Mouse (Mus musculus) CD4-positive, CD25-positive, alpha-beta regulatory T cell, adult 4 months (primary cell): ENCODE measurements around the gene H2al1g. TPM values are rescaled to one million over a fixed set of nuclear protein-coding genes. Genes with fewer than 3 reads are reported as not detected.
"Not testable (repeated sequence)": the region's sequence is repeated elsewhere in the genome, so short reads cannot be mapped to it uniquely, and the experiment has no call there.

ENCODE experiments used
- ATAC-seq: one replicate; pipeline ENCODE4 v1.8.0; 2017
- polyA plus RNA-seq, 2 experiments: library from polyadenylated mRNA; unstranded; fragments of 100-300 nt; shearing (Covaris generic); gene quantifications; one replicate each; pipeline ENCODE4 v1.2.1; 2017

The H2al1g gene
- not detected for polyA plus RNA-seq

DNA sequence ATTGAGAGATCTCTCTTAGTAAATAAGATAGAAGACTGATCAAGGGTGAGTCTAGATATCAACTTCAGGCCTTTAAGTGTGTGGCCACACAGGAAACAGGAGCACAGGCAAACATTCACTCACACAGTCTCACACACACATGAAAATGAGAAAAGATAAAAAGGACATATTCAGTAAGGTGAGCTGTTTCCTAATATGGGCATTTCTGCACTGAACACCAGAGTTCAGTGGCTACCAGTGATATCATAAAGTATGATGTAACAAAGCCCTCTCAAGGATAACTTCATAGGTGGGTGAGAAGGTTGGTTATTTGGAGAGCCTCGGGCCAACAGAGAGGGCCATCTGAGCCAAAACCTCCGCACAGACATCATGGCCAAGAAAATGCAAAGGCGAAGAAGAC, at the start of gene H2al1g:
Gene H2al1g, plus strand, starts transcription at position 301 of the 400 bp plus-strand sequence.
- not testable (repeated sequence) for ATAC-seq

DNA sequence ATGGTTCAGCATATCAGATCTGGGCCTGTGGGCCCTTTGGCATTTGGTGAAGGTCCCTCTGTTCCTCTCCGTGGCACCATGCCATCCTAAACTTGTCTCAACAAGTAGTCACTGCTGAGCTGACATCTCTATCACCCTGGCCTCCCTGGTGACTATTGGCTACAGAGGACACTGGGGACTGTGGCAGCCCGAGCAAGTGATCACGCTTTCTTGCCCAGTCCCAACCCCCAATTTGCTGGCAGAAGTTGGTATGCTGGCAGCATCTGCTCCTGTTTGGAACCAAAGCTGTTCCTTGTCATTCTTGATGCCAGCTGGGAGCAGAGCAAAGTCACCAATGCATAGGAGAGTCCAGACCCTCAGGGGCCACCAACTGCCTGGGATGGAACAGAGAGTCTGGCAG, 49.0 kb upstream of the H2al1g start:
- no peak for ATAC-seq

DNA sequence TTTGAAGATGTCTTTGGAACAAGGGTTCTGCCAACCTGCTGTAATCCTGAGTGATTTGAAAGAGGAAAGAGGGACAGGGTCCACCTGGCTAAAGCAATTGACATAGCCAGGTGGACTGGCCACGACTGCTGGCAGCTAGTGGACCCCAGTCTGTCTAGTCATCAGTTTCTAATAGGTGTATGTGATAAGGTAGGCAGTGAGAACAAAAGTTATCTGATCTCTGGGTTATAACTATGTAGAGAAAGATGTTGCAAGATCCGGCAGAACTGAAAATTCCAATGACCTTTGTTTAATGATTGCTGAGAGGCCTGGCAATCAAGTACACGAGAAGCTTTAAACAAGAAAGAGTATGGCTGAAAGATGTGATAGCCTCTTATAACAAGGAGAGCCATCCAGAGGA, 44.9 kb upstream of the H2al1g start:
- no peak for ATAC-seq

DNA sequence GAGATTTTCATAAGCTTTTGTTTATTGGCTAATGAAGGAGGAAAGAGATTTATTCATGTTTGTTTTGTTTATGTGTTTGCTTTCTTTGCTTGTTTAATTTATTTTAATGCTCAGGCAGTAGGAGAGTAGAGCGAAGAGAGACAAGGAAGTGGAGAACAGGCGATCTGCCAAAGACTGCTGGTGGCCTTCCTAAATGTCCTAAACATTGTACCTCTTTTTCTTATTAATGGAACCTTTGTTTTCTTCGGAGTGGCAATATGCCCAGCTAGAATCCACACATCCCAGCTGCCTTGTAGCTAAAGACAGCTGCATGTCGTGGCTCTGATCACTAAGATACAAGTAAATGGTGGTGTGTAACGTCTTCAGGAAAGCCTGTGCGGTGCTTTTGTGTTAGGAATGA, 41.0 kb upstream of the H2al1g start:
- ATAC-seq: no peak

DNA sequence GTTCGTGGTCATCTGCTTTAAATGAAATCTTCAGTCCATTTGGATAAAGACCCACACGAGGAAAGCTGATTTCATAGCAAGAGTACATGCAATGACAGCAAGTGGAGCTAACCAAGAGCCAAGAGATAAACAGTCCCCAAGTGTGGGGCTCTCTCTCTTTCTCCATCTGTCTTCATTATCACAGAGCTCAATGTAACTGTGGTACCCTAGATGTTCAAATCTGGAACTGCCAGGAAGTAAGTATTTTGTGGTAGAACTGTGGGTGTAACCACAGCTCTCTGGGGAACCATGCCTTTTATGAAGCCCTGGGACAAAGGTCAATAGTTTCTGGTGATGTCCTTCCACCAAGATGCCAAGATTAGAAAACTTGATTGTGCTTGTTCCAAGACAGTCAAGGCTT, 37.3 kb upstream of the H2al1g start:
- ATAC-seq: no peak

DNA sequence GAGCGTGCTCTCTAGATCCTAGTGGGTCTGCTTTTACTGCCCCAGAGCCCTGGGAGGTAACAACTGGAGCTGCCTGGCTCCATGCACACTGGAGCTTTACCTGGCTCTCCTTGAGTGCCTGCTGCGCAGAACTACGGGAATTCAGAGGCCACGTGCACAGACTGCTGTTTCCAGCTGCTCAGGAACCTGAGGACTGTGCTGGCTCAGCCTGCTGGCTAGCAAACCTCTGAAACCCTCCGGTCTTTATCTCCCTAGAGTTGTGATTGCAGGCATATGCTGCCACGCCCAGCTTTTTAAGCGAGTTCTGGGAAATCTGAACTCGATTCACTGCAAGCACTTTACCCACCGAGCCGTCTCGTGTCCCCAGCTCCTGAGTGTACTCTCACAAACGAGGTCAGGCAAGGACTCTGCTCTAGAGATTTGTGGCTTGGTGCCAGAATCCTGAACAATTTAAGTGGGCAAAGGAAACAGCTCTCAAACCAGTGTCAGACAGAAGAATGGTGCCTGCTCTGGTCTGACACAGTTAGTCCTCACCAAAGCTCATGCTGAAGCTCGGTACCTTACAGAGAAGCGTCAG, 29.7 kb upstream of the H2al1g start:
- ATAC-seq: no peak

DNA sequence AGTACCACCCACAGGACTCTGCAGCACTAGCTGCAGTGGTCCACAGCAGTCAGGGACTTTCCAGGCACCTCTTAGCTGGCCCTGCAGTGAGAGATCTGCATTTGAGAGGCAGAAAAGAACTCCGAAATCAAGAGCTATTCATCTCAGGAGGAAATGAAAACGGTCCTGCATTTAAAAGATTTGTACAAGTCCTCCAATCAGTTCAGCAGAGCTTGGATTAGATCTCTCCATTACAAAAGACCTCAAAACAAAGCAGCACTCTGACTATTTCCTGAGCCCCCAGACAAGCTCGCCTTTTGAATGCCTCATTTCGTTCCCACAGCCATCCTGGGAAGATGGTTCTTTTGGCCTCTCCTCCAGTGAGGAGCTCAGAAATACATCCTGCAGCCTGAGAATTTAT, 28.8 kb upstream of the H2al1g start:
- ATAC-seq: no peak

DNA sequence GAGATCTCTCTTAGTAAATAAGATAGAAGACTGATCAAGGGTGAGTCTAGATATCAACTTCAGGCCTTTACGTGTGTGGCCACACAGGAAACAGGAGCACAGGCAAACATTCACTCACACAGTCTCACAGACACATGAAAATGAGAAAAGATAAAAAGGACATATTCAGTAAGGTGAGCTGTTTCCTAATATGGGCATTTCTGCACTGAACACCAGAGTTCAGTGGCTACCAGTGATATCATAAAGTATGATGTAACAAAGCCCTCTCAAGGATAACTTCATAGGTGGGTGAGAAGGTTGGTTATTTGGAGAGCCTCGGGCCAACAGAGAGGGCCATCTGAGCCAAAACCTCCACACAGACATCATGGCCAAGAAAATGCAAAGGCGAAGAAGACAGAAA, 19.1 kb upstream of the H2al1g start, which contains the start of gene H2al1a:
Gene H2al1a, plus strand, starts transcription at position 301 of the 400 bp plus-strand sequence.
- ATAC-seq: not testable (repeated sequence)

DNA sequence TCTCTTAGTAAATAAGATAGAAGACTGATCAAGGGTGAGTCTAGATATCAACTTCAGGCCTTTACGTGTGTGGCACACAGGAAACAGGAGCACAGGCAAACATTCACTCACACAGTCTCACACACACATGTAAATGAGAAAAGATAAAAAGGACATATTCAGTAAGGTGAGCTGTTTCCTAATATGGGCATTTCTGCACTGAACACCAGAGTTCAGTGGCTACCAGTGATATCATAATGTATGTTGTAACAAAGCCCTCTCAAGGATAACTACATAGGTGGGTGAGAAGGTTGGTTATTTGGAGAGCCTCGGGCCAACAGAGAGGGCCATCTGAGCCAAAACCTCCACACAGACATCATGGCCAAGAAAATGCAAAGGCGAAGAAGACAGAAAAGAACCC, 15.9 kb upstream of the H2al1g start, which contains the start of gene H2al1b:
Gene H2al1b, plus strand, starts transcription at position 301 of the 400 bp plus-strand sequence.
- not testable (repeated sequence) for ATAC-seq

DNA sequence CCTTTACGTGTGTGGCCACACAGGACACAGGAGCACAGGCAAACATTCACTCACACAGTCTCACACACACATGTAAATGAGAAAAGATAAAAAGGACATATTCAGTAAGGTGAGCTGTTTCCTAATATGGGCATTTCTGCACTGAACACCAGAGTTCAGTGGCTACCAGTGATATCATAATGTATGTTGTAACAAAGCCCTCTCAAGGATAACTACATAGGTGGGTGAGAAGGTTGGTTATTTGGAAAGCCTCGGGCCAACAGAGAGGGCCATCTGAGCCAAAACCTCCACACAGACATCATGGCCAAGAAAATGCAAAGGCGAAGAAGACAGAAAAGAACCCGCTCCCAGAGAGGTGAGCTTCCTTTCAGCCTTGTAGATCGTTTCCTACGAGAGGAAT, 12.7 kb upstream of the H2al1g start, which contains the start of gene H2al1c:
Gene H2al1c, plus strand, starts transcription at position 301 of the 400 bp plus-strand sequence.
- not testable (repeated sequence) for ATAC-seq

DNA sequence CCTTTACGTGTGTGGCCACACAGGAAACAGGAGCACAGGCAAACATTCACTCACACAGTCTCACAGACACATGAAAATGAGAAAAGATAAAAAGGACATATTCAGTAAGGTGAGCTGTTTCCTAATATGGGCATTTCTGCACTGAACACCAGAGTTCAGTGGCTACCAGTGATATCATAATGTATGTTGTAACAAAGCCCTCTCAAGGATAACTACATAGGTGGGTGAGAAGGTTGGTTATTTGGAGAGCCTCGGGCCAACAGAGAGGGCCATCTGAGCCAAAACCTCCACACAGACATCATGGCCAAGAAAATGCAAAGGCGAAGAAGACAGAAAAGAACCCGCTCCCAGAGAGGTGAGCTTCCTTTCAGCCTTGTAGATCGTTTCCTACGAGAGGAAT, 9.5 kb upstream of the H2al1g start, which contains the start of gene H2al1d:
Gene H2al1d, plus strand, starts transcription at position 301 of the 400 bp plus-strand sequence.
- ATAC-seq: not testable (repeated sequence)

DNA sequence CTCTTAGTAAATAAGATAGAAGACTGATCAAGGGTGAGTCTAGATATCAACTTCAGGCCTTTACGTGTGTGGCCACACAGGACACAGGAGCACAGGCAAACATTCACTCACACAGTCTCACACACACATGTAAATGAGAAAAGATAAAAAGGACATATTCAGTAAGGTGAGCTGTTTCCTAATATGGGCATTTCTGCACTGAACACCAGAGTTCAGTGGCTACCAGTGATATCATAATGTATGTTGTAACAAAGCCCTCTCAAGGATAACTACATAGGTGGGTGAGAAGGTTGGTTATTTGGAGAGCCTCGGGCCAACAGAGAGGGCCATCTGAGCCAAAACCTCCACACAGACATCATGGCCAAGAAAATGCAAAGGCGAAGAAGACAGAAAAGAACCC, 6.4 kb upstream of the H2al1g start, which contains the start of gene H2al1e:
Gene H2al1e, plus strand, starts transcription at position 301 of the 400 bp plus-strand sequence.
- ATAC-seq: not testable (repeated sequence)

DNA sequence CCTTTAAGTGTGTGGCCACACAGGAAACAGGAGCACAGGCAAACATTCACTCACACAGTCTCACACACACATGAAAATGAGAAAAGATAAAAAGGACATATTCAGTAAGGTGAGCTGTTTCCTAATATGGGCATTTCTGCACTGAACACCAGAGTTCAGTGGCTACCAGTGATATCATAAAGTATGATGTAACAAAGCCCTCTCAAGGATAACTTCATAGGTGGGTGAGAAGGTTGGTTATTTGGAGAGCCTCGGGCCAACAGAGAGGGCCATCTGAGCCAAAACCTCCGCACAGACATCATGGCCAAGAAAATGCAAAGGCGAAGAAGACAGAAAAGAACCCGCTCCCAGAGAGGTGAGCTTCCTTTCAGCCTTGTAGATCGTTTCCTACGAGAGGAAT, 3.2 kb upstream of the H2al1g start, which contains the start of gene H2al1f:
Gene H2al1f, plus strand, starts transcription at position 301 of the 400 bp plus-strand sequence.
- ATAC-seq: not testable (repeated sequence)

DNA sequence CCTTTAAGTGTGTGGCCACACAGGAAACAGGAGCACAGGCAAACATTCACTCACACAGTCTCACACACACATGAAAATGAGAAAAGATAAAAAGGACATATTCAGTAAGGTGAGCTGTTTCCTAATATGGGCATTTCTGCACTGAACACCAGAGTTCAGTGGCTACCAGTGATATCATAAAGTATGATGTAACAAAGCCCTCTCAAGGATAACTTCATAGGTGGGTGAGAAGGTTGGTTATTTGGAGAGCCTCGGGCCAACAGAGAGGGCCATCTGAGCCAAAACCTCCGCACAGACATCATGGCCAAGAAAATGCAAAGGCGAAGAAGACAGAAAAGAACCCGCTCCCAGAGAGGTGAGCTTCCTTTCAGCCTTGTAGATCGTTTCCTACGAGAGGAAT, 3.1 kb downstream of the H2al1g start, which contains the start of gene H2al1h:
Gene H2al1h, plus strand, starts transcription at position 301 of the 400 bp plus-strand sequence.
- ATAC-seq: not testable (repeated sequence)

DNA sequence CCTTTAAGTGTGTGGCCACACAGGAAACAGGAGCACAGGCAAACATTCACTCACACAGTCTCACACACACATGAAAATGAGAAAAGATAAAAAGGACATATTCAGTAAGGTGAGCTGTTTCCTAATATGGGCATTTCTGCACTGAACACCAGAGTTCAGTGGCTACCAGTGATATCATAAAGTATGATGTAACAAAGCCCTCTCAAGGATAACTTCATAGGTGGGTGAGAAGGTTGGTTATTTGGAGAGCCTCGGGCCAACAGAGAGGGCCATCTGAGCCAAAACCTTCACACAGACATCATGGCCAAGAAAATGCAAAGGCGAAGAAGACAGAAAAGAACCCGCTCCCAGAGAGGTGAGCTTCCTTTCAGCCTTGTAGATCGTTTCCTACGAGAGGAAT, 6.3 kb downstream of the H2al1g start, which contains the start of gene H2al1i:
Gene H2al1i, plus strand, starts transcription at position 301 of the 400 bp plus-strand sequence.
- not testable (repeated sequence) for ATAC-seq

DNA sequence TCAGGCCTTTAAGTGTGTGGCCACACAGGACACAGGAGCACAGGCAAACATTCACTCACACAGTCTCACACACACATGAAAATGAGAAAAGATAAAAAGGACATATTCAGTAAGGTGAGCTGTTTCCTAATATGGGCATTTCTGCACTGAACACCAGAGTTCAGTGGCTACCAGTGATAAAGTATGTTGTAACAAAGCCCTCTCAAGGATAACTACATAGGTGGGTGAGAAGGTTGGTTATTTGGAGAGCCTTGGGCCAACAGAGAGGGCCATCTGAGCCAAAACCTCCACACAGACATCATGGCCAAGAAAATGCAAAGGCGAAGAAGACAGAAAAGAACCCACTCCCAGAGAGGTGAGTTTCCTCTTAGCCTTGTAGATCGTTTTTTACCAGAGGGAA, 9.5 kb downstream of the H2al1g start, which contains the start of gene H2al1j:
Gene H2al1j, plus strand, starts transcription at position 301 of the 400 bp plus-strand sequence.
- ATAC-seq: not testable (repeated sequence)

DNA sequence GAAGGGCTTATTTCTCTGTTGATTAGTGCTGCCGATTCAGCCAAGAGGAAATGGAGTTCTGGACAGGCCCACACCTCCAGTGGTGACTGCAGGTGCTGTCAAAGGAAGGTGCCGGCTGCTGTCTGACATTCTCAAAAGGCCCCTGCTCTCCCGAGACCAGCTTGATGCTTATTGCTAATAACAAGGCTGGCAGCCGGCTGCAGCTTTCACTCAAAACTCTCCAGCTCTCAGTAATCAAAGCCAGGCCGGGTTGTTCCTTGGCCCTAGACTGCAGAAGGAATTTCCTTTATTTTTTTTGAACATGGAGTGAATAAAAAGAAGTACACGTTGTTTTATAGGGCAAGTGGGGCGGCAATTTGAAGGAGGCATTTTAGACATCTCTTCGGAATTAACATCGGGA, 27.7 kb downstream of the H2al1g start:
- no peak for ATAC-seq

DNA sequence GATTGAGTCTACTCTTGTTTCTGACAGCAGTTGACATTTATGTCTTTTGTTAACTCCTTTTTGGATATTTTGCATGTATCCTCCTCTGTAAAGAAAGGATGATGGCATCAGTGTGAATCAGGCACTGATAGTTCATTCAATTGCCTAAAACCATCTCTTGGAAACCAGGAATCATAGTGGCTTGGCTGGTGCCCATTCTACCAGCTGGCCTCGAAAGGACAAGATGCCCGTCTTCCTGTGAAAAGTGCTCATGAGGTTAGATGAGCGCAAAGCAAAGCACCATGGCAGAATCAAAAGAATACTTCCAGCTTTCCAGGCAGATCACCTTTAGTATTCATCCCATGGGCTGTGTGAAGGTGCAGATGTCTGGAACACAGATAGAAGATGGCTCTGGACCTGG, 28.7 kb downstream of the H2al1g start:
- ATAC-seq: no peak

DNA sequence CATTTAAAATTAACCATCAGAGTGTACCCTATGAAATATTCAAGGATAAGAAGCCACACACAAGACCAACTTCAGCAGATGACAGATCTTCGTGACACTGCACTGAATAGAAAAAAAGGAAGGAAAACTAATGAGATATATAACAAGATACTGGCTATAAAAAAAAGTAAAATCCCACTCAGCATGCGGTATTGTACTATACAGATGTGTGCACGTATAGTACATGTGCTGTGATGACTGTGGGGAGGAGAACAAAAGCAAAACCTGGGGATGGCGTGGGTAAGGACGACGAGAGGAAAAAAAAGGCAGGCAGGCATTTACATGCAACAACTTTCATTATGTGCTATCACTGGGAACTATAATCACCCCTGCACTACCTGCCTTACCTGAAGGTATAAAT, 42.8 kb downstream of the H2al1g start:
- no peak for ATAC-seq

DNA sequence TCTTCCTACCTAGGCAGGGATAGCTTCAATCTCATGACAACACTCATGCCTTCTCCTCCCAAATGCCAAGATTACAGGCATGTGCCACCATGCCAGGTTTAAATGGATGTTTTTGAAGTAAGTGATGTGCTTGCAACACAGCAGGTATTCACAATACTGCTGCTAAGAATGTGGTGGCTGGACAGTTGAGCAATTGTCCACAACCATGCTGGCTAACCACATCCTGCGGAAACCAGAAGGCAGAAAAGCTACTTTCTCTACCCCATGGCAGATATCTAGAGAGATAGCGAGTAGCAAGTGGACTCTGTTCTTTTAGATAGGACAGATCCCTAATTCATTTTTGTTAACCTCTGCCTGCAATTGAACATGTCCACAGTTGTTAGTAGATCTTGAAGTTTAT, 43.2 kb downstream of the H2al1g start:
- no peak for ATAC-seq

DNA sequence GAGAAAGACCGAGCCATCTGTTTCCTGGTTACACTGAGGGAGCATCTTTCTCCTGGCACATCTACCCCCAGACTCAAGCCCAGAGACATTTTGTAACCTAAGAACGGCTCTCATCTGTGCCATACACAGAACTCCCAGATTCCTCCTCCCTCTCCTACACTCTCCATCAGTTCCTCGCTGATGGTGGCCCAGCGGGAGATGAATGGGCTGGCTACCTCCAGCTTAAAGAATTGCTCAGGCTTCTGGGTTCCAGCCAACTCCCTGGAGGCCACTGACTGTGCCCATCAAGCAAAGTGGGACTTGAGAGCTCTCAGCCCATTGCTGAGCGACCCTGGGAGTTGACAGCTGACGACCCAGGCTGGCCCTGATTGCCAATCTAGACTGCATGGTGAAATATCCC, 45.8 kb downstream of the H2al1g start:
- no peak for ATAC-seq

DNA sequence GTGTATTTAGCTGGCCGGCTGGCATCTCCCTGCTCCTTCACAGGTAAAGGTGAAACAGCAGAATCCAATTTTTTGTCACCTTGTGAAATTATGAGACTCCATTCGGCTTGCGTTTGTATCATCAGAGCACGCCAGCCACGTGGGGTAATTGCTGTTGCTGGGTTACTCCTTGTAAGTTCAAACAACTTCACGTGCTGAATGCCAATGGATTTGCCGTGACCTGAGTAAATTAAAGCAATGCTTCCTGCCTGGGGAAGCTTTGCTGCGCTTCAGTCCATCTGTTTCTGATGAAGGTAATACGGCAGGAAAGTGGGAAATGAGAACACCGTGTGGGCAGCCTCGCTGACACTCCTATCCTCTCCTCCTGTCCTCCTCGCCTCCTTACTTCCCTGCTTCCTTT, 47.1 kb downstream of the H2al1g start:
- no peak for ATAC-seq
